17 mouse cellular contexts compared by ENCODE assay signal in the genomic region with DNA sequence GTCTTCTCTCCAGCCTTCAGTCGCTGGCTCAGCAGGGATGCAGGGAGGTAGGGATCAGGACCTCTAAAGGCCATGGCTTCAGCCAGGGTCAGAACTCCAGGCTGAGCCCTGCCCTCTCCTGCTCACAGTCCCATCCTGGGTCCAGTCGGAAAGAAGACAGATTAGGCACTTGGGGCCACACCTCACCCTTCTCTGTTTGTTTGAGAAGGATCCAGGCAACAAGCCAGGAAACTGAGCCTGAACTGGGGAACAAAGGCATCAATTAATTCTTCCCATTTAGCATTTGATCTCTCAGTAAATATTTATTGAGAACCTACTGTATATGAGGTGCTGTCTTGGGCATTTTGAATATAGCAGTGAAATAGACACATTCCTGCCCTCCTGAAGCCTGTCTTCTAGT. TPM values are rescaled to one million over a fixed set of nuclear protein-coding genes. Genes with fewer than 3 reads are reported as not detected.
"Had no signal": no experiment of that assay in that cellular context is flagged by ENCODE, and none has a peak within 500 bp of the region (broad histone marks: within the 10 kb centered on the region; RNA-seq: fewer than 3 reads in every experiment).

A gene (minus strand): TSS at position 153 of the 400 bp plus-strand sequence.

- H3K9ac ChIP-seq: limb, embryonic 15.5 days; liver, embryonic 14.5 days; lung, embryonic 15.5 days; midbrain, embryonic 13.5 days; neural tube, embryonic 15.5 days had no signal

- ATAC-seq: hindbrain, embryonic 16.5 days; inflammation-experienced regulatory T-cells, adult 6 months; intestine, postnatal 0 days; midbrain, embryonic 13.5 days had no signal

- H3K4me3 ChIP-seq: layer of hippocampus, adult 2 months; limb, embryonic 15.5 days; lung, embryonic 15.5 days; midbrain, embryonic 13.5 days; myocyte; neural tube, embryonic 15.5 days had no signal

- H3K4me2 ChIP-seq: limb, embryonic 15.5 days; lung, embryonic 15.5 days; midbrain, embryonic 13.5 days; neural tube, embryonic 15.5 days had no signal

- DNase-seq: kidney, adult 9 months; kidney, postnatal 10 days; kidney, postnatal 4 days; right cerebral cortex, postnatal 4 days; spleen, adult 18-20 months; thymus, postnatal 36 days had no signal

- H3K36me3 ChIP-seq: limb, embryonic 15.5 days; lung, embryonic 15.5 days; midbrain, embryonic 13.5 days; neural tube, embryonic 15.5 days had no signal

- H3K9me3 ChIP-seq: limb, embryonic 15.5 days; lung, embryonic 15.5 days; midbrain, embryonic 13.5 days; neural tube, embryonic 15.5 days had no signal

- H3K27ac ChIP-seq: layer of hippocampus, adult 2 months; limb, embryonic 15.5 days; liver, embryonic 14.5 days; lung, embryonic 15.5 days; midbrain, embryonic 13.5 days; neural tube, embryonic 15.5 days had no signal

RNA-seq across cellular contexts. Expression of the gene that starts here (rescaled TPM):
- polyA plus RNA-seq: inflammation-experienced regulatory T-cells, adult 6 months; limb, embryonic 15.5 days; liver, embryonic 14.5 days; myocyte; stomach, embryonic 14.5 days had no signal
